Mouse (Mus musculus) E14TG2a.4 (cell line): ENCODE data around the gene Bpifb6.

Experiments used
- CTCF ChIP-seq: conservative IDR thresholded peaks from 2 replicates; pipeline ENCODE4 v1.5.1; 2014; ENCODE audit warnings: low read length
- NANOG ChIP-seq: IDR thresholded peaks from 2 replicates; pipeline ENCODE4 v1.6.1; 2014; ENCODE audit warnings: borderline replicate concordance, low read length, mixed read lengths
- POU5F1 ChIP-seq: IDR thresholded peaks from 2 replicates; pipeline ENCODE4 v1.6.1; 2014; ENCODE audit warnings: low read length, borderline replicate concordance

GRCm38 (mm10) chr2:153944567-153944966, 44.4 kb downstream of the Bpifb6 start:
- TF ChIP-seq NANOG, result no peak
- no peak for TF ChIP-seq CTCF
- no peak for TF ChIP-seq POU5F1
